Mouse (Mus musculus) bone marrow macrophage, adult 2 months (primary cell): ENCODE data around the gene Gm42417. TPM values are rescaled to one million over a fixed set of nuclear protein-coding genes. Genes with fewer than 3 reads are reported as not detected.

Experiments used
- H3K27ac ChIP-seq: 2 replicates; pipeline ENCODE4 v1.5.1; 2012; ENCODE audit warnings: low read depth, low read length; ENCODE audit not compliant: insufficient read depth
- H3K4me1 ChIP-seq: 2 replicates; pipeline ENCODE4 v1.6.1; 2012; ENCODE audit warnings: low read length; ENCODE audit not compliant: control insufficient read depth, insufficient read depth
- H3K4me3 ChIP-seq: 2 replicates; pipeline ENCODE4 v1.5.1; 2012; ENCODE audit warnings: mild to moderate bottlenecking, low read length, moderate library complexity; ENCODE audit not compliant: insufficient read depth
- CTCF ChIP-seq: IDR thresholded peaks from 2 replicates; pipeline ENCODE4 v1.5.1; 2012; ENCODE audit warnings: low read depth, mild to moderate bottlenecking, low read length, moderate library complexity
- POLR2A ChIP-seq: IDR thresholded peaks from 2 replicates; pipeline ENCODE4 v1.6.1; 2012; ENCODE audit warnings: mild to moderate bottlenecking, low read depth, low read length, borderline replicate concordance
- polyA plus RNA-seq: library from polyadenylated mRNA; stranded (reverse); fragments of >200 nt; gene quantifications from 2 replicates; pipeline ENCODE4 v1.2.4, GENCODE M21; 2012; ENCODE audit not compliant: missing spikeins, insufficient read depth, insufficient read length

The Gm42417 gene
- polyA plus RNA-seq, 1 experiment = 3.5 TPM

DNA sequence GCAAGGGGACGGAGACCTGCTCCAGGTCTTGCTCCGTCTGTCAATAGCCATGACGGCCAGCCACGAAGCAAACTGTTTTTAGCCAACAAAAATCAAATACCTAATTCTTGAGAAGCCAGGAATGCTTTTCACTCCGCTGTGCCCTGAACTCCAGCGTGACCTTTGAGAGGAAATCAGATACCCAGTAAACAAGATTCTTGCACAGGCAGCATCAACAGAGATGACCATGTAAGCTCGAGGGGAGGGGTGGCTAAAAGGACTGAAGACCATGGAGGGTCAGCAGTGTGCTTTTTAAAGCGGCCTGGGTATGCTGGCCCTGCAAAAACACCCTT lies 2.9 kb downstream of the Gm42417 start:
- no peak overlapping the region for H3K27ac ChIP-seq
- H3K4me3 ChIP-seq = no peak overlapping the region
- no peak for TF ChIP-seq CTCF
- TF ChIP-seq POLR2A = no peak
- H3K4me1 ChIP-seq = no peaks in the 10 kb centered on the region

- TF ChIP-seq CTCF (no peak), POLR2A (no peak)
- Histone ChIP-seq H3K27ac (no peak overlapping the region), H3K4me1 (no peaks in the 10 kb centered on the region), H3K4me3 (no peak overlapping the region)
Observed at GRCm38 (mm10) chr1:36535477-36536396, 3.5 kb downstream of the Gm42417 start.

DNA sequence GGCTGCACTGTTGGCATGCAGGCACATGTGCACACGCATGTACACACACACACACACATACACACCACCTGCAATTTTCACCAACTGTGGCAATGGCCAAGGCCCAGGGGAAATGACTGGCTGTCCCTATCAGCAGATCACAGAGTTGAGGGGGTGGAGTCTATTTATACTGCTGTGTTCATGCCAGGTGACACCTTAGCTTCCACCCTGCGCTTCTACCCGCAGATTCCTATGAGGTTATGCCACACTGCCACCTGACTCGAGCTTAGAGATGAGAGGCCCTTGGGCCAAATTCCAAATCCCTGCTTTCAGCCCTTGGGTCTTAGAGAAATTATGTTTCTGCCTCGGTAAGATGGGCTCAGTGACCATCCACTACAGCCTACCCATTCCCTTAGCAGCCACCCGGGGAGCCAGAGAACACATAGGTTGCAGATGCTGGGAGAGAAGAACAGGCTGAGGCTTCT lies 4.6 kb downstream of the Gm42417 start:
- H3K4me1 ChIP-seq = no peaks in the 10 kb centered on the region
- H3K4me3 ChIP-seq = no peak overlapping the region
- no peak overlapping the region for H3K27ac ChIP-seq
- TF ChIP-seq CTCF (no peak), POLR2A (no peak)

DNA sequence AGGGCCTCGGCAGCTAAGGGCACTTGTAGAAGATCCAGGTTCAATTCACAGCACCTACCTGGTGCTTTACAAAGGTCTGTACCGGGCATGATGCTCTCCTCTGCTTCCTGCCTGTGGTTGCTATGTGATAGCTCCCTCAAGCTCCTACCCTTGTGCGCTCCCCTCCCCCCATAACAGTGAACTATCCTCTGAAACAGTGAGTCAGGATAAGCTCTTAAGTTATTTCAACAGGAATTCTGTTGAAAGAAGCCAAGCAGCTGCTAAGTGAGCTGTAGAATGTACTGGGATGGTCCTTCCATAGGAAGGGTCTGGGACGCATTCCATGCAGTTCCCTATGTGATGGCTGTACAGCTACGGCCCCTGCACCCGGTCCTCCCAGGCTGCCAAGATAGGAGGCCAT lies 5.7 kb downstream of the Gm42417 start:
- TF ChIP-seq POLR2A (no peak), CTCF (no peak)
- Histone ChIP-seq H3K27ac (no peak overlapping the region), H3K4me1 (no peaks in the 10 kb centered on the region), H3K4me3 (no peak overlapping the region)

DNA sequence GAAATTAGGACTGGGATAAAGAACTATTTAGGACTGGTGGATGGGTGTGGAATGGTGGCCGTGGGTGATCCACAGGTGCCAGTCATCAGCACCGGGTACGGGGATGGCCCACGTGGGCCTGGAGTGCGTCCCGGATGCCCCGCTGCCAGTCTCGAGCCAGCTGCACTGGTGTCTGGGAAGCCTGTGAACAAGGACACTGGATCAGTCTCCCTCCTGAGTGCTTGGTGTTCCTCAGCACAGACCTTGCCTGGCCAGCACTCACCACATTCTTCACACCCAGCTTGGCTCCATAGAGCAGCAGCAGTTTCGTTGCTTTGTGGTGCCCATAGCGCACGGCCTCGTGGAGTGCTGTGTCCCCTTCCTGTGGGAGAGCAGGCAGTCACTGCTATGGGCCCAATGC lies 7.8 kb downstream of the Gm42417 start:
- Histone ChIP-seq H3K4me1 (0 out of 2 replicates have a peak, but pooled peaks cover 4% of the 10 kb centered on the region), H3K4me3 (no peak overlapping the region), H3K27ac (no peak overlapping the region)
- TF ChIP-seq POLR2A = no peak
- no peak for TF ChIP-seq CTCF

DNA sequence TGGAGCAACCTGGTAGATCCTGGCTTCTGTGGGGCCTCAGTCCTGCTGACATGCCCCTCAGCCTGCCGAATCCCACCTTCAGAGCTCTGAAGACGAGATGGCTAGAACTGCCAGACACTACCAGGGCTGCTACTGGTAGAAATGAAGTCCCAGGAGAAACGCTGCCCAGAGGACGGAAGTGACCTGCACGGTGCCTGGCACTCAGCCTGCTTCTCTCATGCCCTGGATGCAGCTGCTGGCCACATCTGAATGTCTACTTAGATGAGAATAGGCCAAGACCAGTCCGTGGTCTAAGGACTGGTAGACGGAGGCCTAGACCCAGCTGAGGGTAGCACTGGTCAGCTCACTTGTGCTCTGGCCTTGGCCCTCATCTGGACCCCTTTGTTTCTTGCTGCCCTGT lies 8.3 kb downstream of the Gm42417 start:
- Histone ChIP-seq H3K4me3 (no peak overlapping the region), H3K4me1 (0 out of 2 replicates have a peak, but pooled peaks cover 4% of the 10 kb centered on the region), H3K27ac (no peak overlapping the region)
- TF ChIP-seq CTCF = no peak
- no peak for TF ChIP-seq POLR2A

- Histone ChIP-seq H3K4me3 (no peak overlapping the region), H3K27ac (no peak overlapping the region), H3K4me1 (0 out of 2 replicates have a peak, but pooled peaks cover 4% of the 10 kb centered on the region)
- TF ChIP-seq POLR2A (no peak), CTCF (no peak)
Observed at GRCm38 (mm10) chr1:36530485-36530884, 8.7 kb downstream of the Gm42417 start.

- no peak overlapping the region for H3K27ac ChIP-seq
- TF ChIP-seq POLR2A = no peak
- no peak for TF ChIP-seq CTCF
- 0 out of 2 replicates have a peak, but pooled peaks cover 4% of the 10 kb centered on the region for H3K4me1 ChIP-seq
- no peak overlapping the region for H3K4me3 ChIP-seq
Observed at GRCm38 (mm10) chr1:36529875-36530274, 9.4 kb downstream of the Gm42417 start.

DNA sequence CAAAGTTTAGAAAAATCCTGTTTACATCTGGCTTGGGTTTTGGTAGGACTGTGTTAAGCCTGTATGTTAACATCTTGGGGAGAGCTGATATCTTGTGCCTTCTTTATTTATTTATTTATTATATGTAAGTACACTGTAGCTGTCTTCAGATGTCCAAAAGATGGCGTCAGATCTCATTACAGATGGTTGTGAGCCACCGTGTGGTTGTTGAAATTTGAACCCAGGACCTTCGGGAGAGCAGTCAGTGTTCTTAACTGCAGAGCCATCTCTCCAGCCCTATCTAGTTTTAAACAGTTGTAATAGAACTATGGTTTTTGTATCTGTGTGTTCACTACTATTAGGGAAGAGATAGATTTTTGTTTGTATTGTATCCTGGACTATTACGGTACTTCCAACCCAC lies 10.0 kb downstream of the Gm42417 start:
- Histone ChIP-seq H3K27ac (no peak overlapping the region), H3K4me1 (0 out of 2 replicates have a peak, but pooled peaks cover 4% of the 10 kb centered on the region), H3K4me3 (no peak overlapping the region)
- TF ChIP-seq CTCF (no peak), POLR2A (no peak)

DNA sequence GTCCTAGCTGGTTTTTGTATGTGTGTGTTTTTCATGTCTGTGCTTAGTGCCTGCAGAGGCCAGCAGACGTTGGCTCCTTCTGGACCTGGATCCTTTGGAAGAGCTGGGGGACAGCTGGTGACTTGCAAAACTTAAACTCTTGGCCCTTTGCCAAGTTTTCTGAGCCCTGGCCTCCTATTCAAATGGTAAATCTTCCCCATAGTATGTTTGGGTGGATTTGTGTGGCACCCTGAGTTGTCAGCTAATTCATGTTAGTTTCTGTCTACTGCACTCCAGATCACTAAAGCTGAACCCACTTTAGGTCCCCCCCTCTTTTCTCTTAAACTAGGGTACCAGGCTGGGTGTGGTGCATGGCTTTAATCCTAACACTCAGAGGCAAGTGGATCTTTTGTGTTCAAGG lies 10.9 kb downstream of the Gm42417 start:
- no peak overlapping the region for H3K27ac ChIP-seq

More for the DNA sequence above, 10.9 kb downstream of the Gm42417 start:
- TF ChIP-seq POLR2A (no peak), CTCF (no peak)
- 0 out of 2 replicates have a peak, but pooled peaks cover 4% of the 10 kb centered on the region for H3K4me1 ChIP-seq
- H3K4me3 ChIP-seq = no peak overlapping the region
